Mouse (Mus musculus) liver, adult 2 months (tissue): ENCODE results near the gene Mob1a.

ENCODE experiments used
- CTCF ChIP-seq: fragments of 200-500 bp; IDR thresholded peaks from 2 replicates; pipeline ENCODE4 v1.5.1; 2011; ENCODE audit warnings: low read depth, low read length, control low read depth
- POLR2A ChIP-seq: fragments of 200-500 bp; IDR thresholded peaks from 2 replicates; pipeline ENCODE4 v1.6.1; 2011; ENCODE audit warnings: low read length, control low read depth; ENCODE audit not compliant: insufficient read depth; ENCODE audit errors: extremely low read depth

- no peak for TF ChIP-seq POLR2A
- TF ChIP-seq CTCF, result no peak
These were observed 22.1 kb downstream of the Mob1a start for GRCm38 (mm10) chr6:83347916-83348315.
